Mouse (Mus musculus) MEL (cell line): ENCODE measurements around the gene Vamp8.

Source experiments
- CTCF ChIP-seq, 3 experiments: IDR thresholded peaks in 2 of 3; conservative IDR thresholded peaks in 1 of 3; 2 replicates each; pipeline ENCODE4 v1.5.1; 2011 to 2012; ENCODE audit warnings: low read length in 3 of 3, low read depth in 2 of 3, mild to moderate bottlenecking in 2 of 3, improper control_type of control experiment in 1 of 3, inconsistent platforms in 1 of 3, mixed read lengths in 1 of 3, moderate library complexity in 1 of 3; ENCODE audit not compliant: control insufficient read depth in 1 of 3, insufficient read depth in 1 of 3, poor library complexity in 1 of 3, severe bottlenecking in 1 of 3
- ELF1 ChIP-seq: IDR thresholded peaks from 2 replicates; pipeline ENCODE4 v1.6.1; 2014; ENCODE audit warnings: low read depth, mild to moderate bottlenecking, inconsistent platforms, low read length, improper control_type of control experiment, moderate library complexity
- MAX ChIP-seq: IDR thresholded peaks from 2 replicates; pipeline ENCODE4 v1.6.1; 2011; ENCODE audit warnings: low read length, improper control_type of control experiment
- MXI1 ChIP-seq: IDR thresholded peaks from 2 replicates; pipeline ENCODE4 v1.6.1; 2011; ENCODE audit warnings: mild to moderate bottlenecking, low read depth, low read length, improper control_type of control experiment
- POLR2A ChIP-seq, 2 experiments: IDR thresholded peaks; 2 replicates each; pipeline ENCODE4 v1.6.1; 2011 to 2012; ENCODE audit warnings: low read length in 2 of 2, mild to moderate bottlenecking in 2 of 2, control low read depth in 1 of 2, improper control_type of control experiment in 1 of 2, low read depth in 1 of 2, moderate library complexity in 1 of 2; ENCODE audit not compliant: control insufficient read depth in 1 of 2, insufficient read depth in 1 of 2, poor library complexity in 1 of 2
- POLR2AphosphoS2 ChIP-seq: IDR thresholded peaks from 2 replicates; pipeline ENCODE4 v1.6.1; 2011; ENCODE audit warnings: low read length, improper control_type of control experiment
- SMC3 ChIP-seq: IDR thresholded peaks from 2 replicates; pipeline ENCODE4 v1.6.1; 2011; ENCODE audit warnings: low read depth, low read length, improper control_type of control experiment
- UBTF ChIP-seq: IDR thresholded peaks from 2 replicates; pipeline ENCODE4 v1.6.1; 2012; ENCODE audit warnings: low read depth, mild to moderate bottlenecking, inconsistent platforms, low read length, improper control_type of control experiment, moderate library complexity, borderline replicate concordance; ENCODE audit not compliant: insufficient read depth
- ZKSCAN1 ChIP-seq: IDR thresholded peaks from 2 replicates; pipeline ENCODE4 v1.6.1; 2012; ENCODE audit warnings: low read depth, mild to moderate bottlenecking, inconsistent platforms, low read length, improper control_type of control experiment, moderate library complexity

DNA sequence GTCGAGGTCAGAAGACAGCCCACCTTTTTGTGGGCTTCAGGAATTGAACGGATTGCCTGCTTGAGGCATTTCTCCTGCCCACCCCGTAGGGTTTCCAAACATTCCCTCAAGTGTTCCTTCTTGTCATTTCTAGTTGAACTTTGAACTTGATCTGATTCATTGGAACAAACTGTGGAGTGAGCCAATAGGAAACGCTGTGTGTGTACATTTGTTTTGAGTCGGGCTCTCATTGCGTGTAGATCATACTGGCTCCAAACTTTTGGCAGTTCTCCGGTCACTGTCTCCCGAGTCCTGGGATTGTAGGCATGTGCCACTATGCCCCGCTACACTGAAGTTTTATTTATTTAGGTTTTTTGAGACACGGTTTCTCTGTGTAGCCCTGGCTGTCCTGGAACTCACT is 30.4 kb upstream of the Vamp8 start:
- TF ChIP-seq CTCF (IDR thresholded peaks at IDR 0.05 in 2 of 3, conservative IDR thresholded peaks at IDR 0.05 in 1 of 3; ENCODE audit: control insufficient read depth in 1 of 3, insufficient read depth in 1 of 3, low read depth in 2 of 3, low read length in 3 of 3, poor library complexity in 1 of 3, severe bottlenecking in 1 of 3) (no peak), POLR2AphosphoS2 (no peak), MAX (no peak), UBTF (no peak), ELF1 (no peak), POLR2A (IDR thresholded peaks at IDR 0.05; ENCODE audit: control insufficient read depth in 1 of 2, insufficient read depth in 1 of 2, low read depth in 1 of 2, low read length in 2 of 2, poor library complexity in 1 of 2) (no peak), SMC3 (no peak), MXI1 (no peak), ZKSCAN1 (no peak)
